Mouse (Mus musculus): ENCODE results near the gene Cd300lg.

DNA sequence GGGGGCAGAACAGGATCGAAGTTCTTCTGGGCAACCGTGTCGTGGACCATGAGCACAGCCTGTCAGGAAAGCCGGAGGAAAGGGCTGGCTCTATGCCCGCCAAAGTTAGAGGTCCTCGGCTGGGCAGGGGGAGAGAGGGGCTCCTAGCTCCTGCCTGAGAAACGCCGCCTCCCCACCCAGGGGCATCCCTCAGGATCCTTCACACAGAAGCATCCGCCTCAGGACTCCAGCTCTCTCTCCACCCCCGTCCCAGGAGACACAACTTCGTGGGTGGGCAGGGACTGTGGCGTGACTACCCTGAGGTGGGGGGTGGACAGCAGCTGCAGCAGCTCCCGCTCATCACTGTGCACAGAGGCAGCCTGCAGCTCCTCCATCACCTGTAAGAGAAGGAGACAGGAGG is 17.9 kb upstream of the Cd300lg start:
- TF ChIP-seq CTCF (IDR thresholded peaks at IDR 0.05 in 2 of 3, conservative IDR thresholded peaks at IDR 0.05 in 1 of 3; ENCODE audit: control insufficient read depth in 1 of 3, insufficient read depth in 1 of 3, low read depth in 2 of 3, low read length in 3 of 3, poor library complexity in 1 of 3, severe bottlenecking in 1 of 3) (no peak), MYC (IDR thresholded peaks at IDR 0.05; ENCODE audit: low read depth, low read length) (no peak)

Data from MEL (cell line).